Mouse (Mus musculus) liver, embryonic 16.5 days (tissue): ENCODE measurements around the gene Fezf2. TPM values are rescaled to one million over a fixed set of nuclear protein-coding genes. Genes with fewer than 3 reads are reported as not detected.

Source experiments
- ATAC-seq: fragments of 200-750 bp; cut with Nextera tagmentation; 2 replicates; pipeline ENCODE4 v1.8.0; 2017; ENCODE audit warnings: low read depth, mild to moderate bottlenecking, moderate number of reproducible peaks, moderate library complexity
- H3K27ac ChIP-seq: fragments of 300-500 bp; sonication (generic); 2 replicates; pipeline ENCODE4 v1.5.1; 2014; ENCODE audit warnings: mild to moderate bottlenecking, low read length
- H3K27me3 ChIP-seq: fragments of 300-500 bp; sonication (generic); 2 replicates; pipeline ENCODE4 v1.6.1; 2014; ENCODE audit warnings: low read depth, low read length, mixed read lengths; ENCODE audit not compliant: control insufficient read depth, insufficient read depth
- H3K36me3 ChIP-seq: fragments of 300-500 bp; sonication (generic); 2 replicates; pipeline ENCODE4 v1.6.1; 2014; ENCODE audit warnings: mild to moderate bottlenecking; ENCODE audit not compliant: control insufficient read depth, insufficient read depth
- H3K4me1 ChIP-seq: fragments of 300-500 bp; sonication (generic); 2 replicates; pipeline ENCODE4 v1.6.1; 2014; ENCODE audit warnings: low read depth, low read length, mixed read lengths; ENCODE audit not compliant: control insufficient read depth
- H3K4me2 ChIP-seq: fragments of 300-500 bp; sonication (generic); 2 replicates; pipeline ENCODE4 v1.6.1; 2014; ENCODE audit warnings: low read depth, low read length, mixed read lengths
- H3K4me3 ChIP-seq: fragments of 300-500 bp; sonication (generic); 2 replicates; pipeline ENCODE4 v1.5.1; 2014; ENCODE audit warnings: low read depth, mild to moderate bottlenecking, low read length
- H3K9ac ChIP-seq: fragments of 300-500 bp; sonication (generic); 2 replicates; pipeline ENCODE4 v1.6.1; 2014; ENCODE audit warnings: low read depth, low read length
- H3K9me3 ChIP-seq: fragments of 300-500 bp; sonication (generic); replicated peaks from 2 replicates; pipeline ENCODE4 v1.6.1; 2016; ENCODE audit warnings: low read length; ENCODE audit not compliant: control insufficient read depth
- WGBS: fragments of 180-500 bp; shearing (Covaris S2); extraction: QIAGEN DNeasy Blood & Tissue Kit; methylation state at CpG from one replicate; pipeline ENCODE4 v1.1.7; 2014; ENCODE audit not compliant: insufficient replicate concordance; 5-methylcytosine and 5-hydroxymethylcytosine counted together
- polyA plus RNA-seq: library from polyadenylated mRNA; unstranded; fragments of >200 nt; fragmentation: Nextera tagmentation; extraction: Ambion mirVana; gene quantifications from 2 replicates; pipeline ENCODE4 v1.2.1, GENCODE M21; 2015

Gene Fezf2
- polyA plus RNA-seq, 1 experiment from 2014 or later: not detected

DNA sequence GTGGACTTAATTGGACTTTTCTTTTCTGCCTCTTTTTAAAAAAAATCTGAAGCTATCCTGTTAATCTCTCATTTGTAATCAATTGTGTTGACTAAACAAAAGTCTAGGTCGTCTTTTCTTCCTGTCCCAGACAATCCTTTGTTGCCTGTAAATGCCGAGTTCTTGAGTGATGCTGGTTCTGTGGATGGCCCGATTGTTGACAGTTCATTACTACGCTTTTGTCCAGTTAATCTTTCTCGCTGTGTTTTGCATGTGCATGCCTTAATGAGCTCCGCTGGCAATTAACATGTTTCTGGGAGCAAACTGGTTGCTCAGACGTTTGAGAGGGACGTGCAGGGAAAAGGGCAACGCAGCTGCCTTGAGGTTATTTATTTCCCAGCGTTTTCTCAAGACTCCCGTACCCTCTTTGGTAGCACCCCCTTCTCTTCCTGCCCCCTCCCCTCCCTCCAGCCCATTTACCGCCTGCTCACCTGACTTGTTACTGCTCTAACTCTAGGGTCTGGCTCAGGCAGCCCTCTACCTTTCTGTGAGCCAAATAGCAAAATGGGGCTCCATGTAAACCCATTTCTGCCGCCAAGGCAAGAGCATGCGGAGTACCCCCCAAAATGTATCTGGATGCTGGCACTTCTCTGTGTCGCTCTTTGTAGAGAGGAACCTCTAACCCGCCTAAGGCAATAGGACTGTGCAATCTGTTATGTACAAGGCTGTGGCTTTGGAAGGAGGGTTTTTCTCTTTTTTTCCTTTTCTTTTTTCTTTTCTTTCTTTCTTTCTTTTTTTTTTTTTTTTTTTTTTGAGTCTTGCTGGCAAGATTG is 9.8 kb downstream of the Fezf2 start:
- H3K27ac ChIP-seq: no peak overlapping the region
- no peak overlapping the region for H3K9ac ChIP-seq
- no peak for ATAC-seq
- peaks cover 64% of the 10 kb centered on the region for H3K27me3 ChIP-seq
- H3K9me3 ChIP-seq: no peaks in the 10 kb centered on the region
- no peak overlapping the region for H3K4me2 ChIP-seq
- WGBS: 3% methylated on average over 16 of the region's 16 CpGs
- H3K4me3 ChIP-seq: no peak overlapping the region
- H3K36me3 ChIP-seq: no peaks in the 10 kb centered on the region
- H3K4me1 ChIP-seq: no peaks in the 10 kb centered on the region

DNA sequence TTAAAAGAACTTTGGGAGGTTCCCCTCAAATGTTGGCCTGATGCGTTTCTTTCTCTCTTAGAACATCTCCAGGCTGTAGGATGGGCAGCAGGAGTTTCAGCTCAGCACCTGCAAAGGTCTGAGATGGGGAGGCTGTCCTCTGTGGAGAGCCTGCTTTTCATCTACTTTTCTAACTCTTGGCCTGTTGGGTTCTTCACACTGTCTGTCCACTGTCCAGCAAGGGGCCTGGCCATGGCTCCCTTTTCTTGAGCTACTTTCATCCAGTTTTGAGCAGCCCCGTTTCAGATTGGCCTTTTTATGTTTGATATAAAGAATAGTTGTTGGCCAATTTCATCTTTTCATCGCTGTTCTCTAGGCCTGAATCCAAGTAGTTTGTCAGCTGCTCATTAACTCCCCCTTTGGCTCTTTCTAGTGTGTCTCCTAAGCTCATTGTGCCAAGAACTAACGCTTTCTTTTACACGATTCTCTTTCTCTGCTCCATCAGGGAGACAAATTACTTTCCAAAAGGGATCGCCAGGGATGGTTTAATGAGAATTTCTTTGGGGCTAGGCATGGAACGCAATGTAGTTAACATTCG is 10.5 kb downstream of the Fezf2 start:
- Histone ChIP-seq H3K9me3 (no peaks in the 10 kb centered on the region), H3K9ac (no peak overlapping the region), H3K27me3 (peaks cover 57% of the 10 kb centered on the region), H3K4me2 (no peak overlapping the region), H3K27ac (no peak overlapping the region), H3K36me3 (no peaks in the 10 kb centered on the region), H3K4me1 (no peaks in the 10 kb centered on the region), H3K4me3 (no peak overlapping the region)
- 6% methylated on average over 8 of the region's 8 CpGs for WGBS
- ATAC-seq: no peak

- Histone ChIP-seq H3K27me3 (peaks cover 31% of the 10 kb centered on the region), H3K4me3 (no peak overlapping the region), H3K4me1 (no peaks in the 10 kb centered on the region), H3K36me3 (no peaks in the 10 kb centered on the region), H3K4me2 (no peak overlapping the region), H3K9me3 (no peaks in the 10 kb centered on the region), H3K27ac (no peak overlapping the region), H3K9ac (no peak overlapping the region)
- ATAC-seq: no peak
- 29% methylated on average over 7 of the region's 7 CpGs for WGBS
These were observed 13.1 kb downstream of the Fezf2 start for GRCm38 (mm10) chr14:12334925-12335324.

DNA sequence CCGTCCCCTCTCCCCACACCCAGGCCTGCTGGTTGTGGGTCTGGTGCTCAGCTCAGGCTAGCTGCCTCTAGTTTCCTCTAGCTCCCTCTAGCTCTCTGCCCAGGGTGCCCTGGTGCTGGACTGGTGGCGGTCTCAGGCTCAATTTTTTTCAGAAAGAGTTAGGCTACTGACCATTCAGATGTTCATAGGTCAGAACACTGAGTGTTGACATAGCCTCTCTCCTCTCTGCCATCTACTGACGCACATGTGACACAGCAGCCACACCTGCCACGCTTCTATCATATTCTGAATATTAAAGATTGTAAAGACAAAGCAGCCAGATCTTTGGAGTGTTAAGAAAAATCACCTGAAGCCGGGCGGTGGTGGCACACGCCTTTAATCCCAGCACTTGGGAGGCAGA is 14.4 kb downstream of the Fezf2 start:
- Histone ChIP-seq H3K27ac (no peak overlapping the region), H3K4me2 (no peak overlapping the region), H3K9ac (no peak overlapping the region), H3K4me3 (no peak overlapping the region), H3K27me3 (peaks cover 19% of the 10 kb centered on the region), H3K36me3 (no peaks in the 10 kb centered on the region), H3K4me1 (no peaks in the 10 kb centered on the region), H3K9me3 (no peaks in the 10 kb centered on the region)
- no peak for ATAC-seq
- 59% methylated on average over 7 of the region's 7 CpGs for WGBS

DNA sequence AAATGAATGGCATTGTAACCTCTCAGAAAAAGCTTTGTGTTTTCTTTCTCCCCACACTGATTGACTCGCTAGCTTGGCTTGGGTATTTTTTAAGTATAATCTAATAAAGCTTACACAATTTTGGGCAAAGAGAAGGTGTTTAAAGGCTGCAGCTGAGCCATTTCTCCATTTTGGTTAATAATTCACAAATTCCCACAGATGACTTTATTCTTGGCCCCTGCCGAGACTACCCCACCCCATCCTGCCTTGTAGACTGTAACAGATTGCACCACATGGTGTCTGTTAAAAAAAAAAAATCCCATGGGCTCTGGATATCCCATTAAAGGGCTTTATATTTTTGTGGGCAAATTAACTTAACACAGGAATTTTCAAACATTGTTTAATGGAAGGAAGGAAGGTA is 44.9 kb downstream of the Fezf2 start:
- Histone ChIP-seq H3K27ac (no peak overlapping the region), H3K9ac (no peak overlapping the region), H3K4me2 (no peak overlapping the region), H3K27me3 (no peaks in the 10 kb centered on the region), H3K4me3 (no peak overlapping the region), H3K4me1 (no peaks in the 10 kb centered on the region), H3K9me3 (no peaks in the 10 kb centered on the region), H3K36me3 (no peaks in the 10 kb centered on the region)
- no peak for ATAC-seq
- WGBS: 73% methylated on average over 2 of the region's 2 CpGs

GRCm38 (mm10) chr14:12300677-12301076 is 47.3 kb downstream of the Fezf2 start:
- Histone ChIP-seq H3K27me3 (no peaks in the 10 kb centered on the region), H3K36me3 (no peaks in the 10 kb centered on the region), H3K9ac (no peak overlapping the region), H3K4me3 (no peak overlapping the region), H3K4me1 (no peaks in the 10 kb centered on the region), H3K27ac (no peak overlapping the region), H3K9me3 (no peaks in the 10 kb centered on the region), H3K4me2 (no peak overlapping the region)
- ATAC-seq: no peak
- WGBS: 63% methylated on average over 3 of the region's 3 CpGs

DNA sequence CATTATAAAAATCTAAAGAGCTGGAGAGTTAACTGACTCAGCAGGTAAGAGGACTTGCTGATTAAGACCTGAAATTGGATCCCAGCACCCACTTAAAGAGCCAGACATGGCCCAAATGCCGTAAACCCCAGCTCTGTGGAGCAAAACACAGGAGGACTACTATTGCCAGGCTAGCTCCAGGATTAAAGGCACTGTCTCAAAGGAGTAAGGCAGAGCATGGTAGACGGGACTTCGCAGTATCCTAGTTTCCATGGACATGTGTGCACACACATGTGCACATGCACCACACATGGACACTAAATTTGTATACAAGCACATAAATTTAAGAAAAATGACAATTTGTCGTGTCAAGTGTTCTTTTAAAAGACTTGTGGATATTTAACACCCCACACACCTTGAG is 47.7 kb downstream of the Fezf2 start:
- Histone ChIP-seq H3K4me3 (no peak overlapping the region), H3K4me1 (no peaks in the 10 kb centered on the region), H3K27me3 (no peaks in the 10 kb centered on the region), H3K4me2 (no peak overlapping the region), H3K27ac (no peak overlapping the region), H3K36me3 (no peaks in the 10 kb centered on the region), H3K9me3 (no peaks in the 10 kb centered on the region), H3K9ac (no peak overlapping the region)
- WGBS: 78% methylated on average over 4 of the region's 4 CpGs
- no peak for ATAC-seq

DNA sequence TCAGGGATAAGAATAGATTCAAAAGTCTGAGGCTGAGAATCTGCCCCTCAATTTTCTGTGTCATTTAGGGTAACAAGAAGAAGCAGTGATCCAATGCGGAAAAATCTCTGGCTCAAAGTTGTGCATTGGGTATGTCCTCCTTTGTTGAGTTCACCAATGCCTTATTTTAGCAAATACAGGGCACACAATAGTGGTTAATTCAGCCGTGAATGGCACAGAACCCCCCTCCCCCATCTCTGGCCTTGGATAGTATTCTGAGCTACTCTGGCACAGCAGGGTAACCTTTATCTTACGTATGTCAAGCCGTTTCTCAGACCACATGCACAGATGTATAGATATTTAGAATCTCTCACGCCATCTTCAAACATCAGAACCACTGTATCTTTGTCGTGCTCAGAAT is 48.3 kb downstream of the Fezf2 start:
- no peak overlapping the region for H3K4me3 ChIP-seq
- H3K36me3 ChIP-seq: no peaks in the 10 kb centered on the region
- 60% methylated on average over 6 of the region's 6 CpGs for WGBS

DNA sequence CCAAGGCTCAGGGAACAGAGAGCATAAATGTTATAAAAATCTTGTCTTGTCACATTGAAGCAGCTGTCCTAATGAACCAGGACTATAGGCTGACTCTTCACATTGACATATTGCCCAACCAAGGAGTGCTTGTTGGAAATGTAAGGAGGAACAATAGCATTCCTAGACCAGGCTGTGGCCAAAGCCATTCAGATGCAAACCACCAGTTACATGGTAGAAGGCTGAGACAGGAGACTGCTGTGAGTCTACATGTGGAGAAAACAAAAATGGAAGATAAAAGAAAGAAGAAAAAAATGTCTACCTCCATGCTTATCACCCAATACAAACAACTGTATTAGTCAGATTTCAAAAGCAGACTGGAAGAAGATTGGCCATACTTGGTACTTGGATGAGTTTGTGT is 48.8 kb downstream of the Fezf2 start:
- no peak overlapping the region for H3K27ac ChIP-seq
- H3K36me3 ChIP-seq: no peaks in the 10 kb centered on the region
- no peaks in the 10 kb centered on the region for H3K27me3 ChIP-seq

More for the DNA sequence above, 48.3 kb downstream of the Fezf2 start:
- Histone ChIP-seq H3K4me2 (no peak overlapping the region), H3K9me3 (no peaks in the 10 kb centered on the region), H3K27me3 (no peaks in the 10 kb centered on the region), H3K27ac (no peak overlapping the region), H3K4me1 (no peaks in the 10 kb centered on the region), H3K9ac (no peak overlapping the region)
- ATAC-seq: no peak

More for the DNA sequence above, 48.8 kb downstream of the Fezf2 start:
- no peak for ATAC-seq
- Histone ChIP-seq H3K4me1 (no peaks in the 10 kb centered on the region), H3K4me2 (no peak overlapping the region), H3K9ac (no peak overlapping the region), H3K9me3 (no peaks in the 10 kb centered on the region), H3K4me3 (no peak overlapping the region)
